Mouse (Mus musculus) MEL (cell line): Measurements from ENCODE around the gene Gpat3. TPM values are rescaled to one million over a fixed set of nuclear protein-coding genes. Genes with fewer than 3 reads are reported as not detected.

Source experiments
- DNase-seq: peaks from one replicate; pipeline ENCODE4 v3.0.0; 2011; ENCODE audit warnings: low read depth, low spot score
- H3K27ac ChIP-seq: 2 replicates; pipeline ENCODE4 v1.5.1; 2012; ENCODE audit warnings: low read depth, mild to moderate bottlenecking, control low read depth, low read length, moderate library complexity; ENCODE audit not compliant: control insufficient read depth
- H3K27me3 ChIP-seq, 2 experiments: fragments of 150-350 bp in 1 of 2; sonication (generic) in 1 of 2; 2 replicates each; pipeline ENCODE4 v1.6.1; 2012; ENCODE audit warnings: low read length in 2 of 2, mild to moderate bottlenecking in 2 of 2, improper control_type of control experiment in 1 of 2, moderate library complexity in 1 of 2; ENCODE audit not compliant: insufficient read depth in 2 of 2, control insufficient read depth in 1 of 2
- H3K36me3 ChIP-seq, 2 experiments: 2 replicates each; pipeline ENCODE4 v1.6.1; 2012 to 2014; ENCODE audit warnings: low read length in 2 of 2, improper control_type of control experiment in 1 of 2, inconsistent platforms in 1 of 2, mild to moderate bottlenecking in 1 of 2; ENCODE audit not compliant: insufficient read depth in 2 of 2, control insufficient read depth in 1 of 2
- H3K4me1 ChIP-seq, 2 experiments: fragments of 150-350 bp in 1 of 2; sonication (generic) in 1 of 2; 2 replicates each; pipeline ENCODE4 v1.6.1; 2012; ENCODE audit warnings: low read length in 2 of 2, improper control_type of control experiment in 1 of 2, mild to moderate bottlenecking in 1 of 2; ENCODE audit not compliant: insufficient read depth in 2 of 2, control insufficient read depth in 1 of 2
- H3K4me3 ChIP-seq, 2 experiments: fragments of 150-350 bp in 1 of 2; sonication (generic) in 1 of 2; 2 replicates each; pipeline ENCODE4 v1.5.1; 2012; ENCODE audit warnings: low read depth in 2 of 2, low read length in 2 of 2, mild to moderate bottlenecking in 2 of 2, moderate library complexity in 2 of 2, control low read depth in 1 of 2, improper control_type of control experiment in 1 of 2; ENCODE audit not compliant: control insufficient read depth in 1 of 2, insufficient read depth in 1 of 2
- H3K79me2 ChIP-seq: 2 replicates; pipeline ENCODE4 v1.6.1; 2012; ENCODE audit warnings: mild to moderate bottlenecking, low read length, moderate library complexity; ENCODE audit not compliant: control insufficient read depth, poor library complexity, insufficient read depth
- H3K9ac ChIP-seq: 2 replicates; pipeline ENCODE4 v1.6.1; 2012; ENCODE audit warnings: low read depth, mild to moderate bottlenecking, control low read depth, low read length, moderate library complexity; ENCODE audit not compliant: control insufficient read depth, poor library complexity, severe bottlenecking
- H3K9me3 ChIP-seq: fragments of 150-350 bp; sonication (generic); replicated peaks from 2 replicates; pipeline ENCODE4 v1.6.1; 2012; ENCODE audit warnings: mild to moderate bottlenecking, low read length, improper control_type of control experiment, moderate library complexity; ENCODE audit not compliant: insufficient read depth
- BHLHE40 ChIP-seq: IDR thresholded peaks from 2 replicates; pipeline ENCODE4 v1.6.1; 2012; ENCODE audit warnings: low read depth, mild to moderate bottlenecking, inconsistent platforms, low read length, improper control_type of control experiment, borderline replicate concordance
- CHD1 ChIP-seq: IDR thresholded peaks from 2 replicates; pipeline ENCODE4 v1.6.1; 2012; ENCODE audit warnings: low read depth, mild to moderate bottlenecking, inconsistent platforms, low read length, improper control_type of control experiment
- ELF1 ChIP-seq: IDR thresholded peaks from 2 replicates; pipeline ENCODE4 v1.6.1; 2014; ENCODE audit warnings: low read depth, mild to moderate bottlenecking, inconsistent platforms, low read length, improper control_type of control experiment, moderate library complexity
- EP300 ChIP-seq, 2 experiments: IDR thresholded peaks; 2 replicates each; pipeline ENCODE4 v1.6.1; 2011; ENCODE audit warnings: improper control_type of control experiment in 2 of 2, low read length in 2 of 2, low read depth in 1 of 2, mild to moderate bottlenecking in 1 of 2
- GATA1 ChIP-seq: IDR thresholded peaks from 2 replicates; pipeline ENCODE4 v1.6.1; 2011; ENCODE audit warnings: low read depth, low read length, improper control_type of control experiment
- MAX ChIP-seq: IDR thresholded peaks from 2 replicates; pipeline ENCODE4 v1.6.1; 2011; ENCODE audit warnings: low read length, improper control_type of control experiment
- MYC ChIP-seq: IDR thresholded peaks from 2 replicates; pipeline ENCODE4 v1.6.1; 2011; ENCODE audit warnings: low read depth, mild to moderate bottlenecking, low read length, improper control_type of control experiment, moderate library complexity
- POLR2A ChIP-seq, 2 experiments: IDR thresholded peaks; 2 replicates each; pipeline ENCODE4 v1.6.1; 2011 to 2012; ENCODE audit warnings: low read length in 2 of 2, mild to moderate bottlenecking in 2 of 2, control low read depth in 1 of 2, improper control_type of control experiment in 1 of 2, low read depth in 1 of 2, moderate library complexity in 1 of 2; ENCODE audit not compliant: control insufficient read depth in 1 of 2, insufficient read depth in 1 of 2, poor library complexity in 1 of 2
- POLR2AphosphoS2 ChIP-seq: IDR thresholded peaks from 2 replicates; pipeline ENCODE4 v1.6.1; 2011; ENCODE audit warnings: low read length, improper control_type of control experiment
- RCOR1 ChIP-seq: IDR thresholded peaks from 2 replicates; pipeline ENCODE4 v1.6.1; 2012; ENCODE audit warnings: low read depth, mild to moderate bottlenecking, inconsistent platforms, low read length, improper control_type of control experiment
- SMC3 ChIP-seq: IDR thresholded peaks from 2 replicates; pipeline ENCODE4 v1.6.1; 2011; ENCODE audit warnings: low read depth, low read length, improper control_type of control experiment
- TAL1 ChIP-seq: IDR thresholded peaks from 2 replicates; pipeline ENCODE4 v1.6.1; 2012; ENCODE audit warnings: mild to moderate bottlenecking, inconsistent platforms, low read length, moderate library complexity, mixed read lengths
- TCF12 ChIP-seq: IDR thresholded peaks from 2 replicates; pipeline ENCODE4 v1.6.1; 2014; ENCODE audit warnings: low read depth, mild to moderate bottlenecking, inconsistent platforms, low read length, improper control_type of control experiment, moderate library complexity
- USF2 ChIP-seq, 2 experiments: IDR thresholded peaks; 2 replicates each; pipeline ENCODE4 v1.6.1; 2011 to 2012; ENCODE audit warnings: improper control_type of control experiment in 2 of 2, low read length in 2 of 2, borderline replicate concordance in 1 of 2, inconsistent platforms in 1 of 2, low read depth in 1 of 2, mild to moderate bottlenecking in 1 of 2; ENCODE audit not compliant: insufficient read depth in 1 of 2
- ZC3H11A ChIP-seq: IDR thresholded peaks from 2 replicates; pipeline ENCODE4 v1.6.1; 2012; ENCODE audit warnings: low read depth, mild to moderate bottlenecking, inconsistent platforms, low read length, improper control_type of control experiment
- ZKSCAN1 ChIP-seq: IDR thresholded peaks from 2 replicates; pipeline ENCODE4 v1.6.1; 2012; ENCODE audit warnings: low read depth, mild to moderate bottlenecking, inconsistent platforms, low read length, improper control_type of control experiment, moderate library complexity
- ZMIZ1 ChIP-seq: IDR thresholded peaks from 2 replicates; pipeline ENCODE4 v1.6.1; 2012; ENCODE audit warnings: low read depth, mild to moderate bottlenecking, inconsistent platforms, low read length, improper control_type of control experiment, moderate library complexity
- ZNF384 ChIP-seq: IDR thresholded peaks from 2 replicates; pipeline ENCODE4 v1.6.1; 2012; ENCODE audit warnings: low read depth, mild to moderate bottlenecking, inconsistent platforms, low read length, improper control_type of control experiment
- polyA plus RNA-seq, 2 experiments: library from polyadenylated mRNA; stranded (reverse) in 1 of 2; unstranded in 1 of 2; fragments of >175 nt in 1 of 2; fragments of >200 nt in 1 of 2; gene quantifications; 2 replicates each; pipeline versions ENCODE4 v1.2.1 to v1.2.4; 2012; ENCODE audit warnings: low replicate concordance in 2 of 2, low read depth in 1 of 2; ENCODE audit not compliant: insufficient read length in 2 of 2, insufficient read depth in 1 of 2, missing spikeins in 1 of 2
- total RNA-seq: library from RNA; depleted of rRNA; stranded (reverse); fragments of 300-350 nt; gene quantifications from 2 replicates; pipeline ENCODE4 v1.2.3, GENCODE M21; 2012

Gene Gpat3
- total and polyA plus RNA-seq, 3 experiments: 0.04 to 0.13 TPM; not detected in 1

DNA sequence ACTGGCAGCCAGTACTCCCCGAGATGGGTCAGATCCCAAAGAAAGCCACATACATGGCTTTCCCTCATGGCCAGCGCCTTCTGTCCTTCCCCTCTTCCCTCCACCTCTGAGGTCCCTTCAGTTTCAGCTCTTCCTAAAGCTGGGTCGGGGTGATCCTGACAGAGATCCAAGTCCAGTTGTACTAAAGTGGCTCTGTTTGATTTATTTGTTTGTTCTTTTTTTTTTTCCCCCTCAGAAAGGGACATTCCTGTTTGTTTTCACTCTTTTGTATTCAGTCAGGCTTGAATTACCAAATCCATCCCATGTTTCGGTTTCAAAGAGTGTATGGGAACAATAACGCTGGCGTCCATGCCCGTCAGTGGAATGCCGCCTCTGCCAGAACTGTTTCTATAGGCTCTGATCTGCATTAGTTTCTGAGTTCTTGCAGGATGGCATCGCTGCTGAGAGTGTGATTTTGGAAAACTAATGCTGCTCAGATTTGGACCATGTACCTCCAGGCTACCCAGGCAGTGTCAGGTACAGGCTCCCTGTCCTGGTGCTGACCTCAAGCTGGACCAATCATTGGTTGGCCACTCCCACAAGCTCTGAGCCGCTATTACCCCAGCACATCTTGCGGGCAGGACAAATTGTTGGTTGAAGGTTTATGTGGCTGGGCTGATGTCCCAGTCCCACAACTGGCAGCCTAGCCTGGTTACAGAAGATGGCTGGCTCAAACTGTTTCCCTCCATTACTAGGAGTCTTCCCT, 54.4 kb downstream of the Gpat3 start:
- Histone ChIP-seq H3K27ac (no peak overlapping the region), H3K27me3 (no peaks in the 10 kb centered on the region), H3K9ac (no peak overlapping the region), H3K79me2 (no peaks in the 10 kb centered on the region), H3K4me1 (no peaks in the 10 kb centered on the region), H3K4me3 (no peak overlapping the region), H3K9me3 (no peaks in the 10 kb centered on the region), H3K36me3 (no peaks in the 10 kb centered on the region)
- TF ChIP-seq POLR2AphosphoS2 (no peak), SMC3 (no peak), ZKSCAN1 (no peak), ZMIZ1 (no peak), BHLHE40 (no peak), CHD1 (no peak), MAX (no peak), ZC3H11A (no peak), TAL1 (no peak), RCOR1 (no peak), ZNF384 (no peak), MYC (no peak)
- no peak for DNase-seq

DNA sequence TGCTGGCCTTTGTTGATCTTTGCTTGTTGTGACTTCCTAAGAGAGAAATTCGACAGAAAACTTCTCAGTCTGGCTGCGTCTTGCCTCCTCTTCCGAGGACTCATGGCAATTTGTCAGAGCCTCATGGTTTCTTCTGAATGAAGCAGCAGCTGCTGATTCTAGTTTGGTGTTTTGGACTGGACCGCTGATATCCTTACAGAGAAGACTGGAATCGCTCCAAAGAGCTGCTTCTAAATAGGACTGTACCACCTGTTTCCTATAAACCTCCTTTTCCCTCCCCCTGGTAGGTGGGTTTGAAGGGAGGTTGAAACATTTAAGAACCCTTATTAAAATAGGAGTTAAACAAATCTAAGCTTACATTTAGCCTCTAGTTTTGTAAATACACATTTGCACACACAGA, 55.5 kb downstream of the Gpat3 start:
- no peak overlapping the region for H3K4me3 ChIP-seq
- no peaks in the 10 kb centered on the region for H3K36me3 ChIP-seq
- no peak for DNase-seq
- no peaks in the 10 kb centered on the region for H3K79me2 ChIP-seq
- H3K27ac ChIP-seq: no peak overlapping the region
- no peaks in the 10 kb centered on the region for H3K4me1 ChIP-seq
- TF ChIP-seq USF2 (IDR thresholded peaks at IDR 0.05; ENCODE audit: borderline replicate concordance in 1 of 2, insufficient read depth in 1 of 2, low read depth in 1 of 2, low read length in 2 of 2): no peak
- no peak for TF ChIP-seq SMC3
- TF ChIP-seq ELF1: no peak
- no peaks in the 10 kb centered on the region for H3K9me3 ChIP-seq
- no peak overlapping the region for H3K9ac ChIP-seq
- H3K27me3 ChIP-seq: no peaks in the 10 kb centered on the region

DNA sequence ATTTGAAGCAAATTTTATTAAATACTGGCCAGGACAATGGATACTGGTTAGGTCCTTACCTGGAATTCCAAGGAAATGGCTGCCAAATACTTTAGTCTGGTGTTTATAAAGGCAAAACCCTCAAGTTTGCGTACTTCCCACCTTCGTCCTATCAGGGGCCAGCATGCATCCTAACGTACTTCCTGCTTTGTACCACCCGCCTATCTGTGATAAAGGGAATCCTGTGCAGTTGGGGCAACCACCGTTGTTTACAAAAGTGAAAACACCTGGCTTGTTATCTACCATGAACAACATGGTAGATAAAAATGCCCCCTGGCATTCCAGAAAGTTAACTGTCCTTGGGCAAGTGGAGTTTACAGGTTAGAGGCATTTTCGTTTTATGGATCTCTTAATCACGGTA, 63.0 kb downstream of the Gpat3 start:
- TF ChIP-seq EP300 (IDR thresholded peaks at IDR 0.05; ENCODE audit: low read depth in 1 of 2, low read length in 2 of 2) (peak in 1 of 2 experiments; percentile 25; a peak in 1 of 4 replicates), TCF12 (0 out of 2 replicates have a peak, but pooled peaks have one; percentile 9), POLR2A (IDR thresholded peaks at IDR 0.05; ENCODE audit: control insufficient read depth in 1 of 2, insufficient read depth in 1 of 2, low read depth in 1 of 2, low read length in 2 of 2, poor library complexity in 1 of 2) (no peak), GATA1 (0 out of 2 replicates have a peak, but pooled peaks have one; percentile 15)
- DNase-seq: no peak
- H3K27me3 ChIP-seq: no peaks in the 10 kb centered on the region
- no peaks in the 10 kb centered on the region for H3K9me3 ChIP-seq
- H3K4me3 ChIP-seq: no peak overlapping the region
- no peaks in the 10 kb centered on the region for H3K79me2 ChIP-seq
- H3K9ac ChIP-seq: no peak overlapping the region
- no peak overlapping the region for H3K27ac ChIP-seq
- H3K36me3 ChIP-seq: no peaks in the 10 kb centered on the region
- H3K4me1 ChIP-seq: no peaks in the 10 kb centered on the region
